Mouse (Mus musculus) myocyte (in vitro differentiated cells): Measurements from ENCODE around the gene Plpp3. TPM values are rescaled to one million over a fixed set of nuclear protein-coding genes. Genes with fewer than 3 reads are reported as not detected.

ENCODE experiments used
- H3K27me3 ChIP-seq: one replicate; pipeline ENCODE4 v1.6.1; 2011; ENCODE audit not compliant: control insufficient read depth, insufficient read depth, insufficient read length
- H3K36me3 ChIP-seq: one replicate; pipeline ENCODE4 v1.6.1; 2011; ENCODE audit not compliant: control insufficient read depth, insufficient read depth
- H3K4me2 ChIP-seq: one replicate; pipeline ENCODE4 v1.6.1; 2011; ENCODE audit warnings: low read depth, control low read depth
- H3K4me3 ChIP-seq: one replicate; pipeline ENCODE4 v1.5.1; 2011; ENCODE audit warnings: mild to moderate bottlenecking, control low read depth, moderate library complexity
- H3K79me2 ChIP-seq: one replicate; pipeline ENCODE4 v1.6.1; 2011; ENCODE audit not compliant: control insufficient read depth, insufficient read depth
- H3ac ChIP-seq: one replicate; pipeline ENCODE4 v1.6.1; 2011; ENCODE audit not compliant: control insufficient read depth, insufficient read length
- CEBPB ChIP-seq: IDR thresholded peaks from 2 replicates; pipeline ENCODE4 v1.6.1; 2011; ENCODE audit warnings: mild to moderate bottlenecking, moderate library complexity; ENCODE audit not compliant: poor library complexity, insufficient read depth, severe bottlenecking
- E2F4 ChIP-seq: IDR thresholded peaks from one replicate; pipeline ENCODE4 v1.6.1; 2011; ENCODE audit warnings: mild to moderate bottlenecking, control low read depth, moderate library complexity; ENCODE audit not compliant: insufficient read depth
- MAX ChIP-seq: IDR thresholded peaks from one replicate; pipeline ENCODE4 v1.6.1; 2011; ENCODE audit warnings: low read depth, mild to moderate bottlenecking, control low read depth
- MYOD1 ChIP-seq, 3 experiments: IDR thresholded peaks; one replicate each; pipeline ENCODE4 v1.6.1; 2011; ENCODE audit warnings: control low read depth in 2 of 3, low read depth in 2 of 3, mild to moderate bottlenecking in 2 of 3, moderate library complexity in 1 of 3; ENCODE audit not compliant: insufficient read length in 2 of 3, control insufficient read depth in 1 of 3
- MYOG ChIP-seq, 3 experiments: IDR thresholded peaks; one replicate each; pipeline ENCODE4 v1.6.1; 2011; ENCODE audit warnings: control low read depth in 2 of 3, low read depth in 2 of 3, mild to moderate bottlenecking in 2 of 3; ENCODE audit not compliant: insufficient read length in 2 of 3, control insufficient read depth in 1 of 3, insufficient read depth in 1 of 3
- POLR2A ChIP-seq: IDR thresholded peaks from one replicate; pipeline ENCODE4 v1.6.1; 2011; ENCODE audit warnings: low read depth, mild to moderate bottlenecking, control low read depth, moderate library complexity; ENCODE audit not compliant: insufficient read length
- POLR2AphosphoS2 ChIP-seq: IDR thresholded peaks from one replicate; pipeline ENCODE4 v1.6.1; 2011; ENCODE audit warnings: low read depth, control low read depth; ENCODE audit not compliant: insufficient read length
- REST ChIP-seq: IDR thresholded peaks from one replicate; pipeline ENCODE4 v1.6.1; 2011; ENCODE audit warnings: mild to moderate bottlenecking, control low read depth, moderate library complexity; ENCODE audit not compliant: insufficient read depth, insufficient read length
- SRF ChIP-seq: IDR thresholded peaks from one replicate; pipeline ENCODE4 v1.6.1; 2011; ENCODE audit warnings: low read depth; ENCODE audit not compliant: control insufficient read depth, insufficient read length
- TCF12 ChIP-seq: IDR thresholded peaks from one replicate; pipeline ENCODE4 v1.6.1; 2011; ENCODE audit warnings: mild to moderate bottlenecking, control low read depth; ENCODE audit not compliant: poor library complexity, insufficient read depth, severe bottlenecking
- TCF3 ChIP-seq: IDR thresholded peaks from one replicate; pipeline ENCODE4 v1.6.1; 2011; ENCODE audit warnings: low read depth, control low read depth; ENCODE audit not compliant: insufficient read length
- USF1 ChIP-seq: IDR thresholded peaks from one replicate; pipeline ENCODE4 v1.6.1; 2011; ENCODE audit warnings: low read depth, mild to moderate bottlenecking, control low read depth, moderate library complexity
- polyA plus RNA-seq: library from polyadenylated mRNA; unstranded; fragments of >200 nt; fragmentation: generic; extraction: Trizol; gene quantifications from one replicate; pipeline ENCODE4 v1.2.1, GENCODE M21; 2012; ENCODE audit warnings: missing spikeins

Gene Plpp3
- polyA plus RNA-seq, 1 experiment, result 12.7 TPM

- TF ChIP-seq TCF3 (no peak), MAX (no peak), POLR2AphosphoS2 (peak; percentile 61)
- H3K4me3 ChIP-seq, result peak overlapping the region; percentile 44
These were observed 47.0 kb upstream of the Plpp3 start for GRCm38 (mm10) chr4:105109990-105110683.

GRCm38 (mm10) chr4:105110684-105111035 is 46.5 kb upstream of the Plpp3 start:
- Histone ChIP-seq H3K36me3 (no peaks in the 10 kb centered on the region), H3ac (peak overlapping the region; percentile 29), H3K79me2 (no peaks in the 10 kb centered on the region), H3K4me3 (peak overlapping the region; percentile 44), H3K27me3 (no peaks in the 10 kb centered on the region), H3K4me2 (peak overlapping the region; percentile 83)
- TF ChIP-seq POLR2A (no peak), CEBPB (no peak), REST (no peak), MYOD1 (IDR thresholded peaks at IDR 0.05; ENCODE audit: control insufficient read depth in 1 of 3, insufficient read length in 2 of 3, low read depth in 2 of 3) (no peak), POLR2AphosphoS2 (no peak), E2F4 (no peak), SRF (no peak), MAX (no peak), MYOG (IDR thresholded peaks at IDR 0.05; ENCODE audit: control insufficient read depth in 1 of 3, insufficient read depth in 1 of 3, insufficient read length in 2 of 3, low read depth in 2 of 3) (no peak), TCF12 (no peak), USF1 (no peak), TCF3 (no peak)

More at GRCm38 (mm10) chr4:105109990-105110683, 47.0 kb upstream of the Plpp3 start:
- Histone ChIP-seq H3ac (peak overlapping the region; percentile 29), H3K4me2 (peak overlapping the region; percentile 83), H3K36me3 (no peaks in the 10 kb centered on the region), H3K79me2 (no peaks in the 10 kb centered on the region), H3K27me3 (no peaks in the 10 kb centered on the region)

GRCm38 (mm10) chr4:105111770-105112169 is 45.4 kb upstream of the Plpp3 start:
- TF ChIP-seq REST, result no peak
- TF ChIP-seq MYOG (IDR thresholded peaks at IDR 0.05; ENCODE audit: control insufficient read depth in 1 of 3, insufficient read depth in 1 of 3, insufficient read length in 2 of 3, low read depth in 2 of 3), result peak in 1 of 3 experiments; percentile 51
- peak in 2 of 3 experiments; percentile 18 to 80 for TF ChIP-seq MYOD1 (IDR thresholded peaks at IDR 0.05; ENCODE audit: control insufficient read depth in 1 of 3, insufficient read length in 2 of 3, low read depth in 2 of 3)
- no peak for TF ChIP-seq MAX
- TF ChIP-seq TCF12, result peak; percentile 56
- no peak for TF ChIP-seq USF1
- no peak for TF ChIP-seq POLR2AphosphoS2
- H3K4me3 ChIP-seq, result no peak overlapping the region
- no peaks in the 10 kb centered on the region for H3K27me3 ChIP-seq
- H3ac ChIP-seq, result no peak overlapping the region
- H3K36me3 ChIP-seq, result no peaks in the 10 kb centered on the region
- no peaks in the 10 kb centered on the region for H3K79me2 ChIP-seq
- H3K4me2 ChIP-seq, result peak overlapping the region; percentile 36

GRCm38 (mm10) chr4:105113042-105113441 is 44.1 kb upstream of the Plpp3 start:
- TF ChIP-seq SRF, result no peak
- no peak for TF ChIP-seq TCF12
- no peak for TF ChIP-seq MYOG (IDR thresholded peaks at IDR 0.05; ENCODE audit: control insufficient read depth in 1 of 3, insufficient read depth in 1 of 3, insufficient read length in 2 of 3, low read depth in 2 of 3)
- no peak for TF ChIP-seq USF1
- TF ChIP-seq REST, result no peak
- TF ChIP-seq CEBPB, result no peak
- TF ChIP-seq MYOD1 (IDR thresholded peaks at IDR 0.05; ENCODE audit: control insufficient read depth in 1 of 3, insufficient read length in 2 of 3, low read depth in 2 of 3), result no peak
- no peak for TF ChIP-seq MAX
- Histone ChIP-seq H3K4me3 (no peak overlapping the region), H3K79me2 (no peaks in the 10 kb centered on the region), H3ac (no peak overlapping the region), H3K4me2 (no peak overlapping the region), H3K36me3 (no peaks in the 10 kb centered on the region), H3K27me3 (no peaks in the 10 kb centered on the region)

GRCm38 (mm10) chr4:105113468-105113867 is 43.7 kb upstream of the Plpp3 start:
- Histone ChIP-seq H3K4me2 (no peak overlapping the region), H3K4me3 (no peak overlapping the region), H3K27me3 (no peaks in the 10 kb centered on the region), H3K36me3 (no peaks in the 10 kb centered on the region), H3K79me2 (no peaks in the 10 kb centered on the region), H3ac (no peak overlapping the region)
- TF ChIP-seq MYOG (IDR thresholded peaks at IDR 0.05; ENCODE audit: control insufficient read depth in 1 of 3, insufficient read depth in 1 of 3, insufficient read length in 2 of 3, low read depth in 2 of 3) (no peak), SRF (no peak), MAX (no peak), TCF12 (no peak), POLR2A (no peak), E2F4 (no peak), CEBPB (no peak), POLR2AphosphoS2 (no peak), TCF3 (no peak), USF1 (no peak), REST (no peak), MYOD1 (IDR thresholded peaks at IDR 0.05; ENCODE audit: control insufficient read depth in 1 of 3, insufficient read length in 2 of 3, low read depth in 2 of 3) (no peak)
